Mouse (Mus musculus): Measurements from ENCODE around the gene Gm5751. TPM values are rescaled to one million over a fixed set of nuclear protein-coding genes. Genes with fewer than 3 reads are reported as not detected.
"Not testable (repeated sequence)": the region's sequence is repeated elsewhere in the genome, so short reads cannot be mapped to it uniquely, and the experiment has no call there.

Gene Gm5751
- not detected for total RNA-seq (2022)

- not testable (repeated sequence) for DNase-seq (ENCODE audit: low spot score in 2 of 2)
Measured at GRCm38 (mm10) chrX:8873953-8874352, at the start of gene Gm5751. Gene Gm5751 (plus strand): TSS chrX:8874253.

- DNase-seq (ENCODE audit: low spot score in 2 of 2) = peak; percentile 9 to 32
Measured at GRCm38 (mm10) chrX:8832043-8832442, 42.0 kb upstream of the Gm5751 start.

DNA sequence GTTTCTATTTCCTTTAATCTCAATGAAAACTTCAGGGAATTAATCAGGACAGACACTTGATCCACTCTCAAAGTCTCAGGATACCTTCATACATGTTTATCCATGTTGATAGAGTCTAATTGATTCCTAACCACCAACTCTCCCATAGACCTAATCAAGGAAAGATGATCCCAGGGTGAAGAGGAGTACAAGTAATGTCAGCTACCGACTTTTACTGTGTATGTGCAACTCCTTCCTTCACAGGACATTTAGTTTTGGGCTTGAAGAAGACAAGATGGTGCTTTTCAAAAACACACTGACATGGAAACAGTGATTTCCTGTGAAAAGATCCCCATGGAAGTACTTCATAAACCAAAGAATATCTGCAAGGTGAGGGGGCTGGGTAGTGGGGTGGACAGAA, 30.4 kb upstream of the Gm5751 start, which contains the start of gene Gm6592:
Gene Gm6592 (plus strand): TSS at position 301 of the 400 bp plus-strand sequence.
- DNase-seq (ENCODE audit: low spot score in 2 of 2) = no peak

DNA sequence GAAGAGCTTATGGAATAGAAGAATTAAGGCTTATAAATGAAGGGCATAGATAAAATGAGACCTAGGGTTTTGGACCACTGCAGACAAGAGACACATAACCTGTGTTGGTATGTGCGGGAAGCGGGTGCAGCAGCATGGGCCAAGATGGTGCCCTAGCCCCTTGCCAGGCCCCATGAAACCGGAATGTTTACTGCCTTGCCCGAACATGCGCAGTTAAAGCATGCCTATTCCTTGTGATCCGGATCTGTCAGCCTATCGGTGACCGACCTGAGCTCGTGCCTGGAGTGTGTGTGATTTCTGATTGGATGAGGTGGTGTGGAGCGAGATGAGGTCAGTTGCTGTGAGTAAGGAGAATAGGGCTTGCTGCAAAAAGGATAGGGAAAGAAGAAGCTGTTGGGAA, 21.6 kb upstream of the Gm5751 start:
- DNase-seq (ENCODE audit: low spot score in 2 of 2) = no peak

DNA sequence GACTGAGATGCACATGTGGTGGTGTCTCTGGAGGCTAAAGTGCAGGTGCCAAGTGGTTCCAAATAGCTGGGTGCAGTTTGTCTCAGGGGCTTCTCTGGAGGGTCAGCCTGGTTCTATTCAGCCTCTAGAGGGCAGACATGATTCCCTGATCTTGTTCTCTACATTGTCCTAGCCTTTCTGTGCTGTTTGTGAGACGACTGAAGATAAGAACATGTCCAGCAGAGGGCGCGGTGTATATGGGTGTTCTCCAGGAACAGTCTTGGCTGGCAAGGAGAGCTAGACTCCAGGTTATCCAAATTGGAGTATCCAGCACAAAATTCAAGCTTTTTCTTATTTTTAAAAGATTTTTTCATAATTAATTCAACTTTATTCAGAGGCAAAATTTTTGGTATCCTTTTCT, 9.7 kb upstream of the Gm5751 start:
- peak; percentile 29 to 41 for DNase-seq (ENCODE audit: low spot score in 2 of 2)

GRCm38 (mm10) chrX:8884336-8884735, 10.3 kb downstream of the Gm5751 start:
- DNase-seq (ENCODE audit: low spot score in 2 of 2) = no peak

DNA sequence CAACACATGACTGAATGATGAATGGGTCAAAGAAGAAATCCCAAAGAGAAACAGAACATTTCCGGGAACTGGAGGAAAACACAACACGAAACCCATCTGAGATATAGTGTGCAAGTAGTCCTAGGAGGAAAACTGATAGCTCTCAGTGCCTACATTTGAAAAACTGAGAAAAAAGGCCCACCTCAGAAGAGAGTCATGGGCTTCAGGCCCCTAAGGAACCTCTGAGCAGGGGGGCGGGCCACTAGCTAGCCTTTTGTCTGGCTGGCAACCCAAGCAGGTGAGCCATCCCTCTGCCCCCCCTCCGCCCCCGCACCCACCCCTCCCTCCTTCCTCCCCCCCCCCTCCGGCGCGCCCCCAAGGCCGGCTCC, 17.9 kb downstream of the Gm5751 start:
- DNase-seq (ENCODE audit: low spot score in 2 of 2) = no peak

GRCm38 (mm10) chrX:8892343-8893155, 18.5 kb downstream of the Gm5751 start, which contains the start of gene B630019K06Rik:
Gene B630019K06Rik (plus strand): TSS chrX:8892382.
- peak; percentile 18 to 47 for DNase-seq (ENCODE audit: low spot score in 2 of 2)

GRCm38 (mm10) chrX:8893182-8893651, 19.2 kb downstream of the Gm5751 start:
- peak in 1 of 2 experiments; percentile 10 for DNase-seq (ENCODE audit: low spot score in 2 of 2)

DNA sequence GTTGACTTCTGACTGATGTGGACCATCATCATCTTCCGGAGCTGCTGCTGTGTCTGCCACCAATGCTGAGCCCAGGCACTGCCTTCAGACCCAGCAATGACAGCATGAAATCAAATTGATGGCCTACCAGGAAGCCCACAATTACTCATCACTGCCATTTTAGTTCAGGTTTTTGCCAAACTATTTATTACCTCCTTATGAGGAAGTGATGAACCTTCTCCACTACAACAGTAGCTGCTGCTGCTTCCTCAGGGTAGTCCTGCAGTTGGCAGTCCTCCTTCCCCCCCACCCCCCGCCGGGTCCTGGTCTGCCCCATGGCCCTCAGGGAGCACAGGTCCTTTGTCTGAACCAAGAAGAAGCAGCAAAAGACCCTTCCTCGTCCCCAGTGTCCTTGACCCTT, 26.8 kb downstream of the Gm5751 start:
- no peak for DNase-seq (ENCODE audit: low spot score in 2 of 2)

- DNase-seq (ENCODE audit: low spot score in 2 of 2) = no peak
Measured at GRCm38 (mm10) chrX:8901906-8902472, 27.9 kb downstream of the Gm5751 start.

DNA sequence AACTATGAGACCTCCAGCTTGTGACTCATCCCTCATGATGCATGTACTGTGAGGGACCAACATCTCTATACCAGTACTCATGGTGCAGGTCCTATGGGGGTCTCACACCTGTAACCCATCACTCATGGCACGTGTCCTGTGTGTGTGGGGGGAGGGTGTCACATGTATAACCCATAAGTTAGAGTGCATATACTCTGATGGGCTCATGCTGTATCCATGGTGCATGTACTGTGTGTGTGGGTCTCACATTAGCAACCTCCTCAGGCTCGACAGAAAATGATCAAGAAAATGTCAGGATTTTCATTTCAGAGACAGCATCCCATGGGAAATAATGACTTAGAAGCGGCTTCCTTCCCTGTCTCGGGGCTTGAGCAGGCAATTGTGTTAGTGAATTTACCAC, 47.0 kb downstream of the Gm5751 start:
- DNase-seq (ENCODE audit: low spot score in 2 of 2) = no peak

DNA sequence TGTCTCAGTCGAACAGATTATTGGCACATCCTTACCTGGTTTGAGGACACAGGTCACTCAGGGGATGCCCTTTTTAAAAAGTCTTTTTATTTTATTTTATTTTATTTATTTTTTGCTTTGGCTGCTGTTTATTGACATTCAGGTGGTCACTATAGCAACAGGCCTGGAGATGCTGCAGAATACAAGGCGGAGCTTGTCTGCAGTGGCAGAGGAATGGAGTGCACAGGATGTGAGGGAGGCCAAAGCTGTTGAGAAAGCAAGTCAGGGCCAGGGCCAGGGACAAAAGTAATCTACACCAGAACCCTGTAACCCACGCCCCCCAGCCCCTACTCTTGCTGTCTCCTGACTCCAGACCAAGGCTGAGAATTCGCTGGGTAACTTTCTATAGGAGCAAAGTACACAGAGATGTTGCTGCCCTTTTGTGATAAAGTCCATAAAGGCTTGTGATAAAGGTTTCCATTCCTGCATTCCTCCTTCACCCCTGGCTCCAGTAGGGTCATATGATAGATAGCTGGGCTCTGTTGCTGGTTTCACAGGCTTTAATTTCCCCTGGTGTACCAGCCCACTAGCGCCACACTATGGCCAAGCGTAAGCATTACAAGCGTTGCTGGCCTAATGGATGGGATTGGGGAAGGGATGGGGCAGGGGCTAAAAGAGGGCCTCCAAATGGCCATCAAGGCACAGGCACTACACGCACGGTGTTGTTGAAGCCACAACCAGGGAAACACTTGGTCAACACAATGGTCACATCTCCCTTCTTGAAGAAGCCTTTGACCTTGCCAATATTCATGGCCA, 48.0 kb downstream of the Gm5751 start:
- no peak for DNase-seq (ENCODE audit: low spot score in 2 of 2)

GRCm38 (mm10) chrX:8927308-8927707, 53.3 kb downstream of the Gm5751 start:
- DNase-seq (ENCODE audit: low spot score in 2 of 2) = no peak

Other genes with a start within 250 kb of the Gm5751 start
- gene Ssxb8, start 183.4 kb upstream of the Gm5751 start, total RNA-seq (2022) = not detected
- not detected for gene Ssx9, start 125.8 kb upstream of the Gm5751 start, total RNA-seq (2022)
- gene Ssxb5, start 70.6 kb upstream of the Gm5751 start, total RNA-seq (2022) = not detected
- gene Gm6592, start 30.3 kb upstream of the Gm5751 start, total RNA-seq (2022) = not detected
- 10 to 100 TPM; 33.7 to 36.7 (median 35.3) TPM for gene B630019K06Rik, start 18.1 kb downstream of the Gm5751 start, total RNA-seq (2022)
- not detected for gene Fthl17b, start 88.7 kb downstream of the Gm5751 start, total RNA-seq (2022)
- not detected for gene Fthl17c, start 102.3 kb downstream of the Gm5751 start, total RNA-seq (2022)
- not detected for gene Fthl17d, start 112.5 kb downstream of the Gm5751 start, total RNA-seq (2022)
- gene Fthl17e, start 159.2 kb downstream of the Gm5751 start, total RNA-seq (2022) = not detected
- gene Fthl17f, start 188.8 kb downstream of the Gm5751 start, total RNA-seq (2022) = not detected
- not detected for gene 4930402K13Rik, start 230.3 kb downstream of the Gm5751 start, total RNA-seq (2022)